Mouse (Mus musculus): ENCODE results near the gene Zeb2.

DNA sequence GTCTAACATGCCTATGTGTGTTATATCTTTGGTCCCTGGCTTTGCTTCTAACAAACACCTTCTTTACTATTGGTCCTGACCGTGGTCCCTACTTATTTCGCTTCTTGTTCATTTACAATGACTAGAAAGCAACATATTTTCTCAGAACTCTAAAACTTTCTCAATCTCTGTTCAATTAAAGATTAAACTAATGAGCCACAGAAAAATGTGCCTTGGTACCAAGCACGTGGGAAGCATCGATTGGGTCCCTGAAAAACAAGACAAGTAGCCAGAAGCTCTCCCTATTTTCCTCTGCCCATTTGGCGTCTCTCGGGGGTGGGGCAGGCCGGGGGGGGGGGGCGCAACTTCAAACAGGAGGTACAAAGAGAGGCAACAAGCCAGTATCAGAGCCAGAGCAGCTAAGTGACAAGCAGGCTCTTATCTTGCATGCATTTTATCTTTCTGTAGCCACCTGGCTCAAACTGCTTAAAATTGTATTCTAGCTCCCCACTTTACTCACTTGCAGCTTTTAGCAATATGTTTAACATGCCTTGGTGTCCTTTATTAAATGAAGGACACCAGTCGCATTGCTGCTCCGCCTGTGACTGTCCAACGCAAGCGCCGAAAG is 76.4 kb downstream of the Zeb2 start:
- TF ChIP-seq CTCF (IDR thresholded peaks at IDR 0.05; ENCODE audit: control insufficient read depth, insufficient read depth, insufficient read length), result no peak
- no peak for TF ChIP-seq CEBPB (IDR thresholded peaks at IDR 0.05; ENCODE audit: low read depth)
- TF ChIP-seq MYOD1 (IDR thresholded peaks at IDR 0.05; ENCODE audit: control insufficient read depth, insufficient read length, low read depth), result no peak

Measured in C2C12 (cell line).